Mouse (Mus musculus) bone marrow macrophage, adult 2 months (primary cell): ENCODE data around the gene Pip4k2c.

Experiments used
- CTCF ChIP-seq: IDR thresholded peaks from 2 replicates; pipeline ENCODE4 v1.5.1; 2012; ENCODE audit warnings: low read depth, mild to moderate bottlenecking, low read length, moderate library complexity
- POLR2A ChIP-seq: IDR thresholded peaks from 2 replicates; pipeline ENCODE4 v1.6.1; 2012; ENCODE audit warnings: mild to moderate bottlenecking, low read depth, low read length, borderline replicate concordance

DNA sequence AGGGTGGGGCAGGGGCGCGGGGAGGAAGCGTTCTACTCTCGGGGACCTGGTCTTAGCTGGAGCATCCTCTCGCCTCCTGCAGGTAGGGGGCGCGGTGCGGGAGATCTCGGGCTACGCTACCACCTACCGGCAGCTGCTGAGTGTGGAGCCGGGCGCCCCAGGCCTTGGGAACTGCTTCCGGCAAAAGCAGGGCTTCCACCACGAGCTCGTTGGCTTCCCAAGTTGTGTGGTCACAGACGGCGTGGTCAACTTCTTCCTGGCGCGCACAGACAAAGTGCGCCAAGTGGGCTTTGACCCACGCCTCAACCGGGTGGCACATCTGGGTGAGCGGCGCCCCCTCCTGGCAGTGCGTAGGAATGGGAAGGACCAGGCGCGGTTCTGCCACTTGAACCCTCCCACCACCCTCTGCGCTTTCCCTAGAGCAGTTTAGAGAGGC lies 40.5 kb downstream of the Pip4k2c start:
- TF ChIP-seq CTCF, result peak; percentile 85
- no peak for TF ChIP-seq POLR2A
